Mouse (Mus musculus): Measurements from ENCODE around the gene D1Ertd622e. TPM values are rescaled to one million over a fixed set of nuclear protein-coding genes. Genes with fewer than 3 reads are reported as not detected.

Gene D1Ertd622e
- total RNA-seq, 2 experiments from 2014 or later: 5.2 to 7.2 TPM

- DNase-seq: no peak
- intact Hi-C loops (cut with DNase I): no loop called here
Measured at GRCm38 (mm10) chr1:97647037-97647436, 14.8 kb downstream of the D1Ertd622e start.

GRCm38 (mm10) chr1:97634104-97634503 lies 27.8 kb downstream of the D1Ertd622e start:
- no peak for DNase-seq
- intact Hi-C loops (cut with DNase I): no loop called here

- no peak for DNase-seq
- intact Hi-C loops (cut with DNase I): no loop called here
Measured at GRCm38 (mm10) chr1:97632545-97633256, 29.2 kb downstream of the D1Ertd622e start.

- intact Hi-C loops (cut with DNase I): no loop called here
- no peak for DNase-seq
Measured at GRCm38 (mm10) chr1:97631843-97632470, 29.9 kb downstream of the D1Ertd622e start.

GRCm38 (mm10) chr1:97630146-97630545 lies 31.7 kb downstream of the D1Ertd622e start:
- no peak for DNase-seq
- intact Hi-C loops (cut with DNase I): no loop called here

GRCm38 (mm10) chr1:97628859-97629258 lies 33.0 kb downstream of the D1Ertd622e start:
- DNase-seq: no peak
- intact Hi-C loops (cut with DNase I): no loop called here

GRCm38 (mm10) chr1:97628016-97628415 lies 33.9 kb downstream of the D1Ertd622e start:
- DNase-seq: no peak
- intact Hi-C loops (cut with DNase I): no loop called here

- DNase-seq: no peak
- intact Hi-C loops (cut with DNase I): no loop called here
Measured at GRCm38 (mm10) chr1:97625427-97625826, 36.4 kb downstream of the D1Ertd622e start.

GRCm38 (mm10) chr1:97624386-97624785 lies 37.5 kb downstream of the D1Ertd622e start:
- no peak for DNase-seq
- intact Hi-C loops (cut with DNase I): no loop called here

- intact Hi-C loops (cut with DNase I): no loop called here
- DNase-seq: no peak
Measured at GRCm38 (mm10) chr1:97623214-97623856, 38.5 kb downstream of the D1Ertd622e start.

GRCm38 (mm10) chr1:97622574-97623208 lies 39.2 kb downstream of the D1Ertd622e start:
- no peak for DNase-seq
- intact Hi-C loops (cut with DNase I): no loop called here

- DNase-seq: no peak
- intact Hi-C loops (cut with DNase I): no loop called here
Measured at GRCm38 (mm10) chr1:97619621-97620320, 42.1 kb downstream of the D1Ertd622e start.

GRCm38 (mm10) chr1:97615525-97615924 lies 46.3 kb downstream of the D1Ertd622e start:
- intact Hi-C loops (cut with DNase I): no loop called here

GRCm38 (mm10) chr1:97614531-97615462 lies 47.1 kb downstream of the D1Ertd622e start:
- no peak for DNase-seq
- intact Hi-C loops (cut with DNase I): no loop called here

More at GRCm38 (mm10) chr1:97615525-97615924, 46.3 kb downstream of the D1Ertd622e start:
- no peak for DNase-seq

GRCm38 (mm10) chr1:97611747-97612146 lies 50.1 kb downstream of the D1Ertd622e start:
- no peak for DNase-seq
- intact Hi-C loops (cut with DNase I): no loop called here

GRCm38 (mm10) chr1:97603361-97603760 lies 58.5 kb downstream of the D1Ertd622e start:
- DNase-seq: no peak
- intact Hi-C loops (cut with DNase I): no loop called here

GRCm38 (mm10) chr1:97600371-97600770 lies 61.5 kb downstream of the D1Ertd622e start:
- no peak for DNase-seq
- intact Hi-C loops (cut with DNase I): no loop called here

GRCm38 (mm10) chr1:97599101-97599500 lies 62.8 kb downstream of the D1Ertd622e start:
- intact Hi-C loops (cut with DNase I): no loop called here
- no peak for DNase-seq

GRCm38 (mm10) chr1:97588561-97588960 lies 73.3 kb downstream of the D1Ertd622e start:
- no peak for DNase-seq
- intact Hi-C loops (cut with DNase I): no loop called here

Data from heart, postnatal 14 days (tissue).